Mouse (Mus musculus): Measurements from ENCODE around the gene Pip4k2c. TPM values are rescaled to one million over a fixed set of nuclear protein-coding genes. Genes with fewer than 3 reads are reported as not detected.

Pip4k2c gene
- polyA plus RNA-seq, 1 experiment from 2014 or later, result 27.3 TPM

DNA sequence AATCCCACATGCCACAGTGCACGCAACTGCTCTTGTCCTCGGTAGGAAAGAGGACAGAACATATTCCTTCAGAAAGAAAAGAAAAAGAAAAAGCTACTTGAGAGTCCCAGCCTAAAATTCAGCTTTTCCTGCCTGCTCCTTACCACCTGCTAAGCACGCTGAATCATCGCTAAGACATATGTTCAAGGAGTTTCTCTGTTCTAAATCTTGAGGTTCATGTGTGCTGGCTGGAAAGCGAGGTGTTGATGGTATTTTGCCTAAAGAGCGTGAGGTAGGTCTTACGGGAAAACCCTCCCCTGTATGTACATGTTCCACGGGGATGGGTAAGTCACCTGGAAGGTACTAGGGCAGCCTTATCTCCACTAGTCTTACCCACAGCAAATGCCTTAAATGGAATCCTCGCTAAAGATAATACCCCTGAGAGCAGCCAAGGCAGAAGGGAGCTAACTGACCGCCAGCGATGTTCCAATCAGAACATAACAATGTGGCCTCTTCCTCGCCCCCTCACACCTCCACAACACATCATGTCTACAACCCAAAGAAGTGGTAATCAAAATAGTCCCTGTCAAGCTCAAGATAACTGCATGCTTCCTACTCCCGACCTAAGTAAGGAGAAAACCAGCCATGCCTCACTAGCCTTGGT lies 1.3 kb downstream of the Pip4k2c start:
- H3K4me3 ChIP-seq (replicated peaks), result peak overlapping the region; percentile 85

DNA sequence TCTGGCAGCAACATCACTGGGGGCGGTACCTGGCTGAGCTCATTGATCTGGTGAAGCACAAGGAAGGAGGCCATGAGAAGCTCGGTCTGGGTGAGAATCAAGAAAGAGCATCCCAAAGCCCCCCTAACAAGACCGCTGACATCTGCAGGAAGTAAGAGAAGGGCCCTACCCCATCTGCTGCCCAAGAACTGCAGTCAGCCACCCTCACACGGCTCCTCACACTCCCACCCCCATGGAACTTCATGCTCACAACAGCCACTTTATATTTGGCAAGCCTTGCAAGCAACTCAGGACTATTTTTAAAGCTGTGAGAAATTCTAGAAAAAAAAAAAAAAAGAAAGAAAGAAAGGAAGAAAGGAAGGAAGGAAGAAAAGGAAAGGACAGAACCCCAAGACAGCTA lies 2.5 kb downstream of the Pip4k2c start:
- Histone ChIP-seq H3K4me1 (replicated peaks) (peaks cover 11% of the 10 kb centered on the region), H3K27ac (no peak overlapping the region), H3K27me3 (no peaks in the 10 kb centered on the region; the same call in 1 of the 2 replicates), H3K36me3 (peaks cover 50% of the 10 kb centered on the region), H3K9ac (replicated peaks) (no peak overlapping the region), H3K4me3 (replicated peaks) (no peak overlapping the region), H3K4me2 (no peak overlapping the region), H3K9me3 (no peaks in the 10 kb centered on the region)
- ATAC-seq (ENCODE audit: insufficient number of reproducible peaks, insufficient read depth, low FRiP score, low TSS enrichment, low read depth), result no peak
- WGBS, result 83% methylated on average over 4 of the region's 4 CpGs

More for the DNA sequence above, 1.3 kb downstream of the Pip4k2c start:
- H3K9me3 ChIP-seq, result no peaks in the 10 kb centered on the region
- peak overlapping the region; percentile 97 for H3K4me2 ChIP-seq
- no peak overlapping the region; the same call in 1 of the 2 replicates for H3K9ac ChIP-seq (replicated peaks)
- peaks cover 11% of the 10 kb centered on the region for H3K4me1 ChIP-seq (replicated peaks)
- WGBS, result 85% methylated on average over 13 of the region's 13 CpGs
- ATAC-seq (ENCODE audit: insufficient number of reproducible peaks, insufficient read depth, low FRiP score, low TSS enrichment, low read depth), result no peak
- H3K27me3 ChIP-seq, result no peaks in the 10 kb centered on the region; the same call in 1 of the 2 replicates
- peaks cover 38% of the 10 kb centered on the region for H3K36me3 ChIP-seq
- no peak overlapping the region for H3K27ac ChIP-seq

DNA sequence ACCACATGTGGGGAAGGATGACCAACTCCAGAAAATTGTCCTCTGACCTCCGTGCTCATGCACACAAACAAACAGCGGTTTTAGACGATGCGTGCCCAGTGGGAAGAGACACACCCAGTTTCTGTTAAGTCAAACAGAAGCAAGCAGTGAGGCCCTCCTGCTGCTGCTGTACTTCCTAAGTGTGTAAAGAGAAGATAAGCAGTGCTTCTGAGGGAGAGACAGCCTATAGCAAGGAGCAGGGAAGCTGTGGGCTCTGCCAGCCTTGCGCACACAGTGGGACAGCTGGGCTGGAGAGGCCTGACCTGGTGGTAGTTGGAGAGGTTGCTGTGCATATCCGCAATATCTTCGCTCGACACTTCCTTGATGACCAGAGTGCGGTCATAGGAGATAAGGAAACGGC lies 6.0 kb downstream of the Pip4k2c start:
- no peak overlapping the region for H3K4me2 ChIP-seq
- peaks cover 76% of the 10 kb centered on the region for H3K36me3 ChIP-seq
- no peak for ATAC-seq (ENCODE audit: insufficient number of reproducible peaks, insufficient read depth, low FRiP score, low TSS enrichment, low read depth)
- no peaks in the 10 kb centered on the region for H3K27me3 ChIP-seq
- no peak overlapping the region for H3K27ac ChIP-seq
- 90% methylated on average over 10 of the region's 10 CpGs for WGBS
- H3K9me3 ChIP-seq, result no peaks in the 10 kb centered on the region
- H3K4me1 ChIP-seq (replicated peaks), result peaks cover 5% of the 10 kb centered on the region
- H3K4me3 ChIP-seq (replicated peaks), result no peak overlapping the region
- H3K9ac ChIP-seq (replicated peaks), result no peak overlapping the region

GRCm38 (mm10) chr10:127204589-127204988 lies 6.8 kb downstream of the Pip4k2c start:
- 93% methylated on average over 5 of the region's 5 CpGs for WGBS

DNA sequence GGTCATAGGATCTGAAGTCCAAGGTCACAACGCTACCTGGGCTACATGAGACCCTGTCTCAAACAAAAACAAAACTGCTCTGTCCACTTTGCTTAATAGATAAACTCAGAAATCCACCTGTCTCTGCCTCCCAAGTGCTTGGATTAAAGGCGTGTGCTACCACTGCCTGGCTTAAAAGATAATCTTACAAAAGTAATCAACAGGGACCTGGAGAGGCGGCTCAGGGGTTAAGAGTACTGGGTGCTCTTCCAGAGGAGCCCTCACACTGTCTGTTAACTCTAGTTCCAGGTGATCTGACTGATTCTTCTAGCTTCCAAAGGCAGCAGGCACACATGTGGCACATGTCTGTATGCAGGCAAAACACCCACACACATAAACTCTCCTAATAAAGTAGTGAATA lies 8.3 kb downstream of the Pip4k2c start:
- no peaks in the 10 kb centered on the region for H3K9me3 ChIP-seq
- ATAC-seq (ENCODE audit: insufficient number of reproducible peaks, insufficient read depth, low FRiP score, low TSS enrichment, low read depth), result no peak
- H3K27ac ChIP-seq, result no peak overlapping the region
- no peaks in the 10 kb centered on the region for H3K4me1 ChIP-seq (replicated peaks)
- H3K4me2 ChIP-seq, result no peak overlapping the region
- H3K36me3 ChIP-seq, result peaks cover 91% of the 10 kb centered on the region
- no peak overlapping the region for H3K4me3 ChIP-seq (replicated peaks)
- H3K9ac ChIP-seq (replicated peaks), result no peak overlapping the region
- H3K27me3 ChIP-seq, result no peaks in the 10 kb centered on the region
- WGBS, result 91% methylated on average over 3 of the region's 3 CpGs

More at GRCm38 (mm10) chr10:127204589-127204988, 6.8 kb downstream of the Pip4k2c start:
- no peaks in the 10 kb centered on the region for H3K27me3 ChIP-seq
- H3K9me3 ChIP-seq, result no peaks in the 10 kb centered on the region
- H3K4me3 ChIP-seq (replicated peaks), result no peak overlapping the region
- no peaks in the 10 kb centered on the region for H3K4me1 ChIP-seq (replicated peaks)
- no peak overlapping the region for H3K27ac ChIP-seq
- ATAC-seq (ENCODE audit: insufficient number of reproducible peaks, insufficient read depth, low FRiP score, low TSS enrichment, low read depth), result no peak
- peaks cover 84% of the 10 kb centered on the region for H3K36me3 ChIP-seq
- no peak overlapping the region for H3K4me2 ChIP-seq
- H3K9ac ChIP-seq (replicated peaks), result no peak overlapping the region

GRCm38 (mm10) chr10:127200279-127200678 lies 11.1 kb downstream of the Pip4k2c start:
- no peak overlapping the region for H3K4me2 ChIP-seq
- H3K27ac ChIP-seq, result no peak overlapping the region
- H3K4me1 ChIP-seq (replicated peaks), result peaks cover 11% of the 10 kb centered on the region; the same call in 1 of the 2 replicates
- no peak overlapping the region for H3K4me3 ChIP-seq (replicated peaks)
- ATAC-seq (ENCODE audit: insufficient number of reproducible peaks, insufficient read depth, low FRiP score, low TSS enrichment, low read depth), result no peak
- peaks cover 71% of the 10 kb centered on the region for H3K36me3 ChIP-seq
- H3K9ac ChIP-seq (replicated peaks), result no peak overlapping the region
- WGBS, result 85% methylated on average over 8 of the region's 8 CpGs
- no peaks in the 10 kb centered on the region for H3K27me3 ChIP-seq
- no peaks in the 10 kb centered on the region for H3K9me3 ChIP-seq

DNA sequence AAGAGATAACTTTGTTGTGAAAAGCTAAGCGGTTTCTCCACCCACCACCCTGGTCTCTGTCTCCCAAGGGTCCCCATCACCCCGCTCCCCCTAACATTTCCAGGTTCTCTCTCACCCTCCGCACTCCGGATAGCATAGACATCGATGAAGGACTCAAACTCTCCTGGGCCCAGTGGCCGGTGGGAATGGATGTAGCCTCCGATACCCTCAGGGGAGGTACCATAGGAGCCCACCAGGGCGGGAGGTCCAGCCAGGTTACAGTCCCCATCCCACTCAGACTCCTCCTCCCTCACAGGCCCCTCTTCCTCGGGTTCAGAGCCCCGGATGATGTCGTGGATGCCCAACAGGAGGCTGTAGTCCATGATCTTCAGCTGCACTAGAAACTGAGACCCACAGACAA lies 11.9 kb downstream of the Pip4k2c start:
- no peak for ATAC-seq (ENCODE audit: insufficient number of reproducible peaks, insufficient read depth, low FRiP score, low TSS enrichment, low read depth)
- peaks cover 16% of the 10 kb centered on the region for H3K4me1 ChIP-seq (replicated peaks)
- H3K36me3 ChIP-seq, result peaks cover 63% of the 10 kb centered on the region
- no peak overlapping the region for H3K27ac ChIP-seq
- H3K9ac ChIP-seq (replicated peaks), result no peak overlapping the region
- no peaks in the 10 kb centered on the region for H3K27me3 ChIP-seq
- WGBS, result 83% methylated on average over 11 of the region's 11 CpGs
- H3K4me2 ChIP-seq, result no peak overlapping the region
- H3K4me3 ChIP-seq (replicated peaks), result no peak overlapping the region
- no peaks in the 10 kb centered on the region for H3K9me3 ChIP-seq

GRCm38 (mm10) chr10:127199068-127199467 lies 12.3 kb downstream of the Pip4k2c start:
- H3K4me1 ChIP-seq (replicated peaks), result peaks cover 20% of the 10 kb centered on the region
- peaks cover 59% of the 10 kb centered on the region for H3K36me3 ChIP-seq
- no peak overlapping the region for H3K4me3 ChIP-seq (replicated peaks)
- H3K9me3 ChIP-seq, result no peaks in the 10 kb centered on the region
- WGBS, result 71% methylated on average over 5 of the region's 5 CpGs
- H3K27me3 ChIP-seq, result no peaks in the 10 kb centered on the region
- ATAC-seq (ENCODE audit: insufficient number of reproducible peaks, insufficient read depth, low FRiP score, low TSS enrichment, low read depth), result no peak
- H3K9ac ChIP-seq (replicated peaks), result 0 out of 2 replicates have a peak overlapping the region, but pooled peaks have one; percentile 18
- no peak overlapping the region for H3K27ac ChIP-seq
- no peak overlapping the region for H3K4me2 ChIP-seq

- WGBS, result 69% methylated on average over 2 of the region's 2 CpGs
- Histone ChIP-seq H3K9me3 (no peaks in the 10 kb centered on the region), H3K27me3 (no peaks in the 10 kb centered on the region), H3K27ac (no peak overlapping the region), H3K9ac (replicated peaks) (0 out of 2 replicates have a peak overlapping the region, but pooled peaks have one; percentile 18), H3K4me1 (replicated peaks) (peaks cover 20% of the 10 kb centered on the region), H3K4me2 (no peak overlapping the region), H3K36me3 (peaks cover 55% of the 10 kb centered on the region), H3K4me3 (replicated peaks) (no peak overlapping the region)
- ATAC-seq (ENCODE audit: insufficient number of reproducible peaks, insufficient read depth, low FRiP score, low TSS enrichment, low read depth), result no peak
These were observed 12.9 kb downstream of the Pip4k2c start for GRCm38 (mm10) chr10:127198492-127198891.

GRCm38 (mm10) chr10:127197505-127198110 lies 13.8 kb downstream of the Pip4k2c start:
- no peak for ATAC-seq (ENCODE audit: insufficient number of reproducible peaks, insufficient read depth, low FRiP score, low TSS enrichment, low read depth)
- Histone ChIP-seq H3K4me1 (replicated peaks) (peaks cover 27% of the 10 kb centered on the region), H3K4me2 (no peak overlapping the region), H3K27ac (no peak overlapping the region), H3K4me3 (replicated peaks) (no peak overlapping the region), H3K9ac (replicated peaks) (no peak overlapping the region), H3K27me3 (no peaks in the 10 kb centered on the region), H3K36me3 (peaks cover 54% of the 10 kb centered on the region), H3K9me3 (no peaks in the 10 kb centered on the region)
- 92% methylated on average over 11 of the region's 11 CpGs for WGBS

GRCm38 (mm10) chr10:127197104-127197503 lies 14.3 kb downstream of the Pip4k2c start:
- H3K27me3 ChIP-seq, result no peaks in the 10 kb centered on the region
- H3K4me3 ChIP-seq (replicated peaks), result no peak overlapping the region
- H3K4me1 ChIP-seq (replicated peaks), result peaks cover 30% of the 10 kb centered on the region
- peaks cover 54% of the 10 kb centered on the region for H3K36me3 ChIP-seq
- peak overlapping the region; percentile 30; the same call in 1 of the 2 replicates for H3K27ac ChIP-seq
- H3K9me3 ChIP-seq, result no peaks in the 10 kb centered on the region
- no peak overlapping the region for H3K4me2 ChIP-seq
- no peak for ATAC-seq (ENCODE audit: insufficient number of reproducible peaks, insufficient read depth, low FRiP score, low TSS enrichment, low read depth)
- H3K9ac ChIP-seq (replicated peaks), result no peak overlapping the region
- 91% methylated on average over 8 of the region's 8 CpGs for WGBS

Data from limb, embryonic 12.5 days (tissue).